Mouse (Mus musculus): ENCODE data around the gene Dpm1.

DNA sequence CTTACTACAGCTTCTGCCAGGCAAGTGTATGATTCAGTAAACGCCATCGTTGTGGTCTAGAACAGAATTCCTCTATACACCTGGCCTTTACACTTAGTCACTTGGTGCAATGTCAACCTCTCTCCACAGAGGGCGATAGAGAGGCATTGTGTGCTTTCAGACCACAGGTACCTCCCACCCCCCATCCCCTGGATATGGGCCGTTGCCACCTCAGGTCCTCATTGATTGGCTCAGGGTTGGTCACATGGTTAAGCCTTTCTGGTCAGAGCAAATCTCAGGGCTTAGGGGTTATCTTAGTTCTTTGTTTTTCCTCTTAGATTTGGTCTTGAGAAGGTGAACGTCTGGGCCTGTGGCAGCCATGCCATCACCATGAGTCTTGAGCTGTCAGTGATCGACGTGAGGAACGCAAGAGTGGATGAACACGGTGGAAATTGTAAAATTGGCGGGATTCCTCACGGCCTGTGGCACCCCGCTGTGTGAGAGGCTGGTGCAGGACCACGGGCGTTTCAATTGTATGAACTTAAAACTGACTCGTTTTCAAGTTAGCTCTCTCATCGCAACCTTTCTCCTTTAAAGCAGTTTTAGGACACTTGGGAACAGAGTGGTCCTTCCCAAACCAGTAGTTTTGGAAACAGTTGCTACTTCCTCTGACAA lies 22.4 kb upstream of the Dpm1 start:
- TF ChIP-seq GATA1 (IDR thresholded peaks at IDR 0.05; ENCODE audit: borderline replicate concordance, low read length) = no peak
- no peak for TF ChIP-seq FLI1 (IDR thresholded peaks at IDR 0.05; ENCODE audit: low read length)

Measured in megakaryocyte, embryonic 14.5 days (primary cell).